Mouse (Mus musculus): ENCODE results near the gene Nacad. TPM values are rescaled to one million over a fixed set of nuclear protein-coding genes. Genes with fewer than 3 reads are reported as not detected.

The Nacad gene
- polyA plus RNA-seq, 1 experiment = 3.1 TPM

DNA sequence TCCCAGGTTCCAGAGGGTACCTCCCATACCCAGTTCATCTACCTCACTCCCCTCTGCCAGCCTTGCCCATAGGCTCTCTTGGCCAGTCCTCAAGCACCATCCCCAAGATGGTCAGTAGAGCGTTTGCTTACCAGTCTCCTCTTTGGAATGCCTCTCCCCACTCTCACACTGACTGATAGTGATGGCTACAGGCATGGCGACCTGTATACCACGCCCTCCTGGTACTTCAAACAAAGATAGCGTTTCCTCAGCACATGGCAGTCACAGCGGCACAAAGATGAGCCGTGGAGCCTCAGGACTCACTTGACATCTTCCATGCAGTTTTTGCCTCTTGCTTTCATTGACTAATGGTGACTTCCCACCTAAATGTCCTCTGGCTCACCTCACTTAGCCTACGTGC lies 16.0 kb downstream of the Nacad start:
- Histone ChIP-seq H3K9me3 (ENCODE audit: control insufficient read depth, low read length) (no peaks in the 10 kb centered on the region), H3K27me3 (ENCODE audit: control insufficient read depth) (no peaks in the 10 kb centered on the region), H3K36me3 (ENCODE audit: control insufficient read depth) (peaks cover 93% of the 10 kb centered on the region), H3K4me3 (replicated peaks) (no peak overlapping the region), H3K4me1 (ENCODE audit: control insufficient read depth) (peaks cover 92% of the 10 kb centered on the region)
- TF ChIP-seq GATA1 (IDR thresholded peaks at IDR 0.05; ENCODE audit: low read length) (no peak), TAL1 (IDR thresholded peaks at IDR 0.05; ENCODE audit: low read length) (no peak)

GRCm38 (mm10) chr11:6588295-6588694 lies 17.6 kb downstream of the Nacad start:
- Histone ChIP-seq H3K27me3 (ENCODE audit: control insufficient read depth) (no peaks in the 10 kb centered on the region), H3K4me3 (replicated peaks) (no peak overlapping the region), H3K9me3 (ENCODE audit: control insufficient read depth, low read length) (no peaks in the 10 kb centered on the region), H3K4me1 (ENCODE audit: control insufficient read depth) (peaks cover 81% of the 10 kb centered on the region), H3K36me3 (ENCODE audit: control insufficient read depth) (peaks cover 87% of the 10 kb centered on the region)
- TF ChIP-seq TAL1 (IDR thresholded peaks at IDR 0.05; ENCODE audit: low read length) (no peak), GATA1 (IDR thresholded peaks at IDR 0.05; ENCODE audit: low read length) (no peak)

- Histone ChIP-seq H3K36me3 (ENCODE audit: control insufficient read depth) (peaks cover 84% of the 10 kb centered on the region), H3K4me3 (replicated peaks) (no peak overlapping the region), H3K27me3 (ENCODE audit: control insufficient read depth) (no peaks in the 10 kb centered on the region), H3K9me3 (ENCODE audit: control insufficient read depth, low read length) (no peaks in the 10 kb centered on the region), H3K4me1 (ENCODE audit: control insufficient read depth) (peaks cover 72% of the 10 kb centered on the region)
- no peak for TF ChIP-seq GATA1 (IDR thresholded peaks at IDR 0.05; ENCODE audit: low read length)
- no peak for TF ChIP-seq TAL1 (IDR thresholded peaks at IDR 0.05; ENCODE audit: low read length)
Observed at GRCm38 (mm10) chr11:6587249-6587940, 18.5 kb downstream of the Nacad start.

DNA sequence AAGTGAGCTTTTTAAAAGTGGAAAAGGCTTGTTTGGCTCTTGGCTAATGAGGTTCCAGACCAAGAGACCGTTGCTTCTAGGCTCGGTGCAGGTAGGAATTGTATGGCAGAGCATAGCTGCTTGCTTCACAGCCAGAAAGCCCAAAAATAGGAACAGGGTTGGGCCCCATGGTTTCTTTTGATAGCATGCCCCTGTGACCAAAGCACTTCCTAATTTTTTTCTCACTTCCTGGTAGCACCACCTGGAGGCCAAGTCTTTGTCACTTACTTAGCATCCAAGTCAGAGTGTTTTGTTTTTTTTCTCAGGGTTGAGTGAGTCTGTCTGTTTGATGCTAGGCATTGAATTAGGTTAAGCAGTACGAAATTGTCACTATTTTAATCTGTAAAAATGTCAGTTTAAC lies 19.2 kb downstream of the Nacad start:
- Histone ChIP-seq H3K4me3 (replicated peaks) (no peak overlapping the region), H3K36me3 (ENCODE audit: control insufficient read depth) (peaks cover 80% of the 10 kb centered on the region), H3K4me1 (ENCODE audit: control insufficient read depth) (peaks cover 65% of the 10 kb centered on the region), H3K9me3 (ENCODE audit: control insufficient read depth, low read length) (no peaks in the 10 kb centered on the region), H3K27me3 (ENCODE audit: control insufficient read depth) (no peaks in the 10 kb centered on the region)
- no peak for TF ChIP-seq GATA1 (IDR thresholded peaks at IDR 0.05; ENCODE audit: low read length)
- no peak for TF ChIP-seq TAL1 (IDR thresholded peaks at IDR 0.05; ENCODE audit: low read length)

DNA sequence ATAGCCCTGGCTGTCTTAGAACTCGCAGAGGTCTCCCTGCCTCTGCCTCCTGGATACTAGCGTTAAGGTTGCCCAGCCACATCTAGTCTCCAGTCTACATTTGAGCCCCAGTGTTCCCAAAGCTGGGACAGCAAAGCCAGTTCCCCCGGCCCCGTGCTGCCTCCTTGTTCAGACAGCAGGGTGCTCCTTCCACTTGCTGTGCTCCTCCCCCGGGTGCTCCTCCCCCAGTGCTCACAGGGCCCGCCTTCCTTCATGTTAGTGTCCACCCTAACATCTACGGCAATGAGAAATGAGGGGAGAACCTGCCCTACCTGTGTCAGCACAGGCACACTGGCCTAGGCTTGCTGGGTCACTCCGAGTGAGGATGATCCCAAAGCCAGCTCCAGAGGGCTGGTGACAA lies 20.1 kb downstream of the Nacad start:
- H3K36me3 ChIP-seq (ENCODE audit: control insufficient read depth) = peaks cover 74% of the 10 kb centered on the region
- H3K4me3 ChIP-seq (replicated peaks) = no peak overlapping the region
- peaks cover 56% of the 10 kb centered on the region for H3K4me1 ChIP-seq (ENCODE audit: control insufficient read depth)
- no peaks in the 10 kb centered on the region for H3K27me3 ChIP-seq (ENCODE audit: control insufficient read depth)
- TF ChIP-seq GATA1 (IDR thresholded peaks at IDR 0.05; ENCODE audit: low read length) = no peak
- no peak for TF ChIP-seq TAL1 (IDR thresholded peaks at IDR 0.05; ENCODE audit: low read length)
- H3K9me3 ChIP-seq (ENCODE audit: control insufficient read depth, low read length) = no peaks in the 10 kb centered on the region

DNA sequence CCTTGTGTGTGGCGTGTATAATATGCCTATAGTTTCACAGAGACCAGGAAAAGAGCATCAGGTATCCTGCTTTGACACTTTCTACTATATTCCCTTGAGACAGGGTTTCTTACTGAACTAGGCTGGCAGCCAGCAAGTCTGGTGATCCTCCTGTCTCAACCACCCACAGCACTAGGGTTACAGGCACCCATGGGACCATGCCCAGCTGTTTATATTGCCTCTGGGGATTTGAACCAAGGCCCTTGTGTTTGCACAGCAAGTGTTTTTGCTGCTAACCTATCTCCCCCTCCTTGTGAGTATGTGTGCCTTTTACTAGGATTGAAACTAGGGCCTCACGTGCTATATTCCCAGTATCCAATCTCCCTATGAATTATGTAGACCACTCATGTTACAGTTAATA lies 24.3 kb downstream of the Nacad start:
- H3K27me3 ChIP-seq (ENCODE audit: control insufficient read depth) = no peaks in the 10 kb centered on the region
- H3K4me1 ChIP-seq (ENCODE audit: control insufficient read depth) = peaks cover 20% of the 10 kb centered on the region
- TF ChIP-seq TAL1 (IDR thresholded peaks at IDR 0.05; ENCODE audit: low read length) = no peak
- TF ChIP-seq GATA1 (IDR thresholded peaks at IDR 0.05; ENCODE audit: low read length) = no peak
- no peaks in the 10 kb centered on the region for H3K9me3 ChIP-seq (ENCODE audit: control insufficient read depth, low read length)
- no peak overlapping the region for H3K4me3 ChIP-seq (replicated peaks)
- H3K36me3 ChIP-seq (ENCODE audit: control insufficient read depth) = peaks cover 53% of the 10 kb centered on the region

DNA sequence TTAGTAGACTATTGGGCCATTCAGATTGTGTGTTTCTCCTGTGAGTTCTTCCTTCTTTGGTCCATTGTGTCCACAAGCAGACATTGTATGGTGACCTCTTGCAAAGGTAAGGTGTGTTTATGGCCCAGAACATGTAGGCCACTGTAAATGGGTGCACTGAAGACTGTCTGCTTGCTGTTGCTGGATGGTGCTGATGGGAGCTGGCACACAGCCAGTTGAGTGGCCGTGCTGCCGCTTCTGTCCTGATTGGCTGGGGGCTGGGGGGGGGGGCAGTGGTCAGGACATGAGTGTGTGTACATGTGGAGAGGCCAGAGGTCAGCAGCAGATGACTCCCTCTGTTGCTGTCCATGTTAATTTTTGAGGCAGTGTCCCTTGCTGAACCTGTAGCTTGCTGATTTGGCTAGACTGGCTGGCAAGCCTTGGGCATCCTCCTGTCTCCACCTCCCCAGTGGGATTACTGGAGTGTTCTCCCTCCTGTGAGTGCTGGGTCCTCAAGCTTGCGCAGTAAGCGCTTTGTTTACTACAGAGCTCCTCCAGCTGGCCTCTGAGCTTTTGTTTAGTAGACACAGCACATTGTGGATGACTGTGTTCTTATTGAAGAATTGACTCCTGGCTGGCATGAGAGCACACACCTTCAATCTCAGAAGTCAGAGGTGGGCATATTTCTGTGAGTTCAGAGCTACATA lies 25.6 kb downstream of the Nacad start:
- peaks cover 50% of the 10 kb centered on the region for H3K36me3 ChIP-seq (ENCODE audit: control insufficient read depth)
- TF ChIP-seq TAL1 (IDR thresholded peaks at IDR 0.05; ENCODE audit: low read length) = no peak
- TF ChIP-seq GATA1 (IDR thresholded peaks at IDR 0.05; ENCODE audit: low read length) = no peak
- no peak overlapping the region for H3K4me3 ChIP-seq (replicated peaks)

DNA sequence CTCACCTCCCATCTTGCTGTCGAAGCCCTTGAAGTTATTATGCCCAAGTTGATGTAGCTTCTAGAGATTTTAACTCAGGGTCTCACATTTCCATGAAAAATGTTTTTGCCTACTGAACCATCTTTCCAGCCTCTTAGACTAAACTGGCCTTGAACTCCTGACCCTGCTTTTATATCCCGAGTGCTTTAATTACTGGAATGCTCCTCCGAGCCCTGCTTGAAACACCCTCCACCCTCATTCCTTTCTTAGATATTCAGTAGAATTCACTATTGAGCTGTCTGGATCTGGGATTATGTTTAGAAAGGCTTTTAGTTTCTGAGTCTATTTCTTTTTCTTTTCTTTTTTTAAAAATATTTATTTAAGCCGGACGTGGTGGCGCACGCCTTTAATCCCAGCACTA lies 26.5 kb downstream of the Nacad start:
- Histone ChIP-seq H3K4me1 (ENCODE audit: control insufficient read depth) (peaks cover 2% of the 10 kb centered on the region; the same call in 1 of the 2 replicates), H3K36me3 (ENCODE audit: control insufficient read depth) (peaks cover 43% of the 10 kb centered on the region), H3K4me3 (replicated peaks) (no peak overlapping the region), H3K27me3 (ENCODE audit: control insufficient read depth) (no peaks in the 10 kb centered on the region), H3K9me3 (ENCODE audit: control insufficient read depth, low read length) (no peaks in the 10 kb centered on the region)
- TF ChIP-seq GATA1 (IDR thresholded peaks at IDR 0.05; ENCODE audit: low read length) (no peak), TAL1 (IDR thresholded peaks at IDR 0.05; ENCODE audit: low read length) (no peak)

More for the DNA sequence above, 25.6 kb downstream of the Nacad start:
- no peaks in the 10 kb centered on the region for H3K9me3 ChIP-seq (ENCODE audit: control insufficient read depth, low read length)
- no peaks in the 10 kb centered on the region for H3K27me3 ChIP-seq (ENCODE audit: control insufficient read depth)
- peaks cover 7% of the 10 kb centered on the region for H3K4me1 ChIP-seq (ENCODE audit: control insufficient read depth)

GRCm38 (mm10) chr11:6576151-6576550 lies 29.7 kb downstream of the Nacad start:
- Histone ChIP-seq H3K36me3 (ENCODE audit: control insufficient read depth) (peaks cover 50% of the 10 kb centered on the region), H3K27me3 (ENCODE audit: control insufficient read depth) (no peaks in the 10 kb centered on the region), H3K4me1 (ENCODE audit: control insufficient read depth) (no peaks in the 10 kb centered on the region), H3K9me3 (ENCODE audit: control insufficient read depth, low read length) (no peaks in the 10 kb centered on the region), H3K4me3 (replicated peaks) (no peak overlapping the region)
- TF ChIP-seq TAL1 (IDR thresholded peaks at IDR 0.05; ENCODE audit: low read length) = no peak
- TF ChIP-seq GATA1 (IDR thresholded peaks at IDR 0.05; ENCODE audit: low read length) = no peak
